Mouse (Mus musculus): ENCODE results near the gene Csrnp2.

Gene Csrnp2

DNA sequence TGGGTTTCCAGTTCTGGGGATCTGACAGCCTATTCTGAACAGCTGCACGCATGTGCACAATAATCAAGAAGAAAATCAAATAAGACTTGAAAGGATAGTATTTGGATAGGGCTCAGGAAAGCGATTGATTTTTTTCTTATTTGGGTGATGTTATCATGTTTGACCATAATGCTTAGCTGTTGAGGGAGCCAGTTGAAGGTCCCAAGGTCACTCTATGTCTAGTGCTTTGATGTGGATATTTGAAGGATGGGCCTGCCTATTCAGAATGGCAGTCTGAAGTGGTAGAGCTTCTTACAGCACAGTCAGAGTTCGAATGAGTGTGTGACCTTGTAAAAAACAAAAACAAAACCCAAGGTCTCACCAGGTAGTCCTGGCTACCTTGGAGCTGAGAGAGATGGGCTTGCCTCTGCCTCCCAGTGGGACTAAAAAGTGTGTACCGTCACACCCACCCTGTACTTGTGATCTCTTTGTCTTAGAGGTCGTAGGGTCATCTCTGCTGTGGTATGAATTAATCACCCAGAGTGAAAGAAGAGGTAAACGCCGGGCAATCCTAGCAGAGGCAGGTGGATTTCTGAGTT, 21.3 kb downstream of the Csrnp2 start:
- DNase-seq, result no peak

DNA sequence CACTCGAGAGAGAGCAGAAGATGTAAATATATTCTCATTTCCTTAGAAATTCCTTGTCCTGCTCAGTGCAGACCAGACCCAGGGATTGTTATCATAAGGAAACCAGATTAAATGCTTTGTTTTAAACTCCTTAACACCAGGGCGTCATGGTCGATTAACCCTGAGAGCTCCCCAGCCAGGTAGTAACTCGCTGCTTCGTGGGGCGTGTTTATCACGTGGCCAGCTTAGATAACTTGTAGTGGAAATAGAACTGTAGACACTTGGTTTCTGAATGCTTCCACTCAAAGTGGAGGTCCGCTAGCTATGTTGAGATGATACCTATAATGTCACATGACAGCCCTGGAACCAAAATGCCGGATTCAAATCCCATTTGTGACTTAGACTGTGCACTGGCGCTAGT, 25.3 kb downstream of the Csrnp2 start:
- DNase-seq, result no peak

DNA sequence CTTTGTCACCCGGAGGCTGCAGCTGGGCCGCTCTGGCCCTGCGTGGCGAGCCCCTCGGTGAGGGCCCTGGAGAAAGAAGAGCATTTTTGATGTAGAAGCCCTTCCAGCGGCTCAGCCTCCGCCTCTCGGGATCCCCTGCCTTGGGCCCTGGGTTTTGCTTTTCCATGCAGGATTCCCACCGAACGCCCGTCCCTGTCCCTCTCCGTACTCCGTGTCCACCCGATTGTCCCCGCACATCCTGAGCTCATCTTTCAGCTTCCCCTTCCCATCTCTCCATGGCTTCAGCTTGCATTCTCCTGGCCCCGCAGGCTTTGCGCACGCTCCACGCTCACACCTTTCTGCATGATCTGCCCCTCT, 26.1 kb downstream of the Csrnp2 start:
- DNase-seq, result no peak

DNA sequence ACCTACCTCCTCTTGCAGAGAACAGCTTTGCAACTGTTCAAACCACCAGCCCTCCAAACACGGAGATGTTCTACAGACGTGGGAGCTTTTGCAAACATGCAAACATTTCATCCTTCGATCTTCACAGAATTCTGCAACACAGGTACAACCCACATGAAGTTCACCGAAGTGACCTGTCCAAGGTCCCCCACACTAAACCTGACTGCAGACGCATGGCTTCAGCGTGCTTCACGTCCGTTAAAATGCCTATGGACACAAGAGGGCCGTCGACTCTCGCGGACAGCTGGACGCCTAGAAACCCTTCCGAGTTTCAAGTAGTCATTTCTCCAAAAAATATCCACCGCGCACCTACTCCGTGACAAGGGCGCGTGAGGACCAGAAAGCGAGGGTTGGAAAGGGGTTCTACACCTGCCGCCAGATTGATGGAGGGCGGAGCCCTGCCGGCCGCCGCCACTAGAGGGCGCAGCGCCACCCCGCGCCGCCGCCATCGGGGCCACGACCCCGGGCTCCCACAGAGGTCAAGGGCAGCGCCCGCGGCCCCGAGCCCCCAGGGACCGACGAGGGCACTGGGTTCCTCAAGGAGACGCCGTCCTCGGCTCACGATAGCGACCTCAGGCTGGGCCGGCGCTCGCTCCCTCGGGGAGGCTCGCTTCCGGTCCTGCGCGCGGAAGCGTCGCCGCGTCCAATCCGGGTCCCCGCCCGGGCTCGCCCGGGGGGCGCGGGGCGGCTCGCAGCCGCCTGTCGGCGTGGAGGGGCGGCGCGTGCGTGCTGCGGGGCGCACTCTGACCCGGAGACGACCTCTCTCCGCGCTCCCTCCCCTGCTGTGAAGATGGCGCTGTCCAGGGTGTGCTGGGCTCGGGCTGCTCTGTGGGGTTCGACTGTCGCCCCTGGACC, 26.7 kb downstream of the Csrnp2 start, which contains the start of gene Letmd1:
TSS of gene Letmd1 (plus strand) at position 729 of the 894 bp plus-strand sequence.
- peak; percentile 81 for DNase-seq

DNA sequence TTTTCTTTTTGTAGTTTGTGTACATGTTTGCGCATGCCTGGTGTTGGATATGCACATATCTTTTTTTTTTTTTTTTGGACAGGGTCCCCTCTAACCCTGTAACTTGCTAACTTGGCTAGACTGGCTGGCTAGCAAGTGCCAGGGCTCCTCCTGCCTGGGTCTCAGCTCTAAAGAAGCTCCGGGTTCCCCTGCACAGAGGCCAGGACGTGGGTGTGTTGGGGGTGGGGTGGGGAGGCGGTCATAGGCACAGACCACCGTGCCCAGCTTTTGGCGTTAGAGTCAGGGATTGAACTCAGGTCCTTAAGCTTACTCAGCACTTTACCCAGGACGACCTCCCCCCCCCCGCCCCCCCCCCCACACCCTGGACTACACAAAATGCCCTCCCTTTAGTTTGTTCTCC, 27.6 kb downstream of the Csrnp2 start:
- DNase-seq, result no peak

DNA sequence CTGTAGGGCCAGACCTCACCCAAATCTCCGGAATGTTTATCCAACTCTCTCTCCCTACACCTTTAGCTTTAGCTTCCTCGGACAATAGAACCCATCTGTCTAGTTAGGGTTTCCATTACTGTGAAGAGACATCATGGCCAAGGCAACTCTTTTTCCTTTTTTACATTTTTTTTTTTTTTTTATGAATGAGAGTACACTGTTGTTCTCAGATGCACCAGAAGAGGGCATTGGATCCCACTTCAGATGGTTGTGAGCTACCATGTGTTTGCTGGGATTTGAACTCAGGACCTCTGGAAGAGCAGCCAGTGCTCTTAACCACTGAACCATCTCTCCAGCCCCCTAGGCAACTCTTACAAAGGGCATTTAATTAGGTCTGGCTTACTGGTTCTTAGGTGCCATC, 29.9 kb downstream of the Csrnp2 start:
- no peak for DNase-seq

DNA sequence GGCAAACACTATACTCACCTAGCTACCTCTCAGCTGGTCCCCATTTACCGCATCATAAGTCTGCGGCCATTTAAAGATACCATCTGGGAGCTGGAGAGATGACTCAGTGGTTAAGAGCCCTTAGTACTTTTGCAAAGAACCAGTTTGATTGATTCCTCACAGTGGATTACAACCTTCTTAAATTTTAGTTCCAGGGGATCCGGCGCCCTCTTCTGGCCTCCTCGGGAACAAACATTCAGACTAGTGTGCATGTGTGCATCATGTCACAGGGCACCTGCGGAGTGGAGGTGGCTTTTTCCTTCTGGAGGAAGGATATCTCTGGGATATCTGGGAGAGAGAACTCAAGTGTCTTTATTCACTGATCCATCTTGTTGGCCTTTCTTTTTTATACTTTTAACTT, 31.6 kb downstream of the Csrnp2 start:
- peak; percentile 73 for DNase-seq

DNA sequence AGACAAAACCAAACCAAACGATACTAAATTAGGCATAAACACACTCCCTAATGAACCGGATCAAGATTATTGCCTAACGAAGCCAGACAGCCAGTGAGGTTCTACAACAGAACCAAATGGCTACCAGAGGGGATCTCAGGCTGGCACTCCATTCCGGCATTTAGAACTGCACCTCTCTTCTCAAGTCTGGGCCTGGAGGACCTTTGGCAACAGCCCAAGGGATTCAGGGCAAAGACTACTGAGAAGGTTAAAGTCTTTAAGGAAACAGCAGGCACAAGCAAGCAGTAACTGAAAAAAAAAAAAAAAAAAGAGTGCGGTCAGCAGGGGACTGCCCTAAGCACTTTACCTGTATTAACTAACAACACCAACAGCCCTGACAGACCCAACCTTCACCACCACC, 33.2 kb downstream of the Csrnp2 start:
- no peak for DNase-seq

DNA sequence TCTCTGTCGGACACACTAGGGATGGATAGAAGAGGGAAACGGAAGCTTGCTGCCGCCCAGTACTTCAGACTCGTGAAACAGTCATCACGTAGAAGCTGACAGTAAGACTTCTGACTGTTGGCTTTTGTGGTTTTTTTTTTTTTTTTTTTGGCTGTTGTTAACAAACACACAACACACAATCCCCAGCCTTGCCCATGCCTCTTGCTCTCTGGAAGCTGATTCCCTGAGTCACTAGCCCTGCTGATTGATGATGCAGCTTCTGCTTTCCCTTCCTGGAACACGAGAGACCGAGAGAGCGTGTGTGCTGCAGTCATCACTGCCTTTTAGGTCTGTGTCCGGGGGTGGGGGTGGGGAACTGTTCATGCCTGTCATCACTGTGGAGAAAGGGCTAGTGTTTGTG, 33.6 kb downstream of the Csrnp2 start:
- no peak for DNase-seq

DNA sequence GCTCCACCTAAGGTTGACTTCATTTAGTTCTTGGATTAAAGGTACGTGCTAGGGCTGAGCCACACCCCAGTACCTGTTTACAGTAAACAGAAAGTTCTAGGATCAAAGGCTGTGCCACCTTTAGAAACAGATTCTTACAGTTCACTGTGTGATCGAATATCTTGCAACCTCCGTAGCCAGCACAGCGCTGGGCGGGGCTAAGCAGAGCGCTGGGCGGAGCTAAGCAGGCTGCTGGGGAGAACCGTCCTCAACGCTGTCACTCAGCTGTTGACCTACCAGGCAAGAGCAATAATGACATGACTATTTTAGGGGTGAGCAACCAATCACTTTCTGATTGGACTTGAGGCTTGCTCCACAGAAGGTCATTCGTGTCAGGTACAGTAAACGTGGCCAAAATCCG, 34.3 kb downstream of the Csrnp2 start:
- DNase-seq, result no peak

DNA sequence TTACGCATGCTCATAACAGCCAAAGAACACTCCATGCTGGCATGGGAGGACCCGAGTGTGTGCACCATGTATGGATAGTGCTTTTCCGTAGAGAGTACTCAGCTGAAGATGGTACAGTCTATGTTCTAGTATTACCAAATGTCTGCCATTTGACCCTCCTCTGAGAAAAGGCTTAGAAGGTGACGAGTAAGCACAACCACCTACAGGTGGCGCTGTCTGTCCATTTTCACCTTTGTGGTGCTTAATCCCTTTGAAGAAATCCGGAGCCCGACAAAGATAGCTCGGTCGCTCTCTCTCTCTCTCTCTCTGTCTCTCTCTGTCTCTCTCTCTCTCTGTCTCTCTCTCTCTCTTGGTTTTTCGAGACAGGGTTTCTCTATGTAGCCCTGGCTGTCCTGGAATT, 37.2 kb downstream of the Csrnp2 start:
- DNase-seq, result peak; percentile 60

DNA sequence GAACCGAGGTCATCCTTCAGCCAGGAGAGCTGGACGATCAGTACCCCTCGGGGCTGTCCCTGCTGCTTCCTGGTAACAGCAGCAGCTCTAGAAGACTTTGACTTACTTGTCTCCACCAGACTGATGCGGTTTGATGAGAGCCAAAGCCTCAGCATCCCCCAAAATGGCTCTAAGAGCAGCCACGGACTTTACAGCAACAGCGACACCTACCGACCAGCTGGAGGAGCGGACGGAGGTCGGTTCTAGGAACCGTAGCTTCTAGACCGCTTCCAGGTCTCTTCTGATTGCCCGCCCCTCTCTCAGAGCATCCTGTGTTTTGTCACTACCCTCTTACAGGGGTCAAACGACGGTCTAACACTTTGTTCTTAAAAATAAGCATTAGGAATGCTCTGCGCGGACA, 37.9 kb downstream of the Csrnp2 start:
- peak; percentile 65 for DNase-seq

DNA sequence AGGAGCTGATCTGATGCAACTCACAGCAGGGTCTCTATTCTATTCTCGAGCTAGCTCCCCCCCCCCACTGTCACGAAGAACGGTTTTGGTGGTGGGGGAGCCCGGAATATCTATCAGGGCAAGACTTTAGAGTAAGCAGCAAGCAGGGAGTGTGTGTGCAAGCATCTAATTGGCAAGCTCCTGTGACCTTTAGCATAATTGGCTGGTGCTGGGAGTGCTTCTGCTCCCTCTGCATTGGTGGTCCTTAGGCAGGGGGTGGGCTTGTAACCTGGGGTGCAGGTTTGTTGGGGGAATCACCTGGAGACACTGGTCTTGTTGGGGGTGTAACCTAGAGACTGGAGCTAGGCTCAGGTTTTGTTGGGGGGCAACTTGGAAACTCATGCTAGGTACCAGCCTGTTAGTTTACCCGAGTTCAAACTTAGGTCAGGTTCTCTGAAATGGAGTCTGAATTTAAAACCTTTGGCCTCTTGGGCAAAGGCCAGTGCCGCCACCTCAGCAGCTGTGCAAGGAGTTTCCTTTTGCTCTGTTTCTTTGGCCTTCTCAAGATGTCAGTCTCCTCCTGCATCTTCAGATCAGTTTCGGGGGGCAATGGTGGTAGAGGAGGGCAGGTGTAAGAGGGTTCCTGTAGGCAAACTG, 38.8 kb downstream of the Csrnp2 start:
- no peak for DNase-seq

DNA sequence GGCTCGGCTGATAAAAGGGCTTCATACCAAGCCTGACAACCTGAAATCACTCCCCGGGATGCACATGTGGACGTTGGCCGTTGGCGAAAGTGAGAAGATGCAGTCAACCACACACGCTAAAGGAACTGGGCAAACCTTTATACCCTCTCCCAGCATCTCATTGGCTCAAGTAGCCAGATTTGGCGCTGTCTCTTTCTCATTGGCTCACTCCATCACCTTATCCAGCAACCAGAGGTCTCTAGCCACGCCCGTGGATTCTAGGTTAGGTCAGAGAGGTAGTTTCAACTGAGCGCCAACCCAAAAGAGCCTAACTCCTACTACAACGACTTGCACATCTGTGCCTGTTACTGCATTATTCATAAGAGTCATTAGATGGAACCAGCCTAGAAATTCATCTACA, 42.8 kb downstream of the Csrnp2 start:
- no peak for DNase-seq

DNA sequence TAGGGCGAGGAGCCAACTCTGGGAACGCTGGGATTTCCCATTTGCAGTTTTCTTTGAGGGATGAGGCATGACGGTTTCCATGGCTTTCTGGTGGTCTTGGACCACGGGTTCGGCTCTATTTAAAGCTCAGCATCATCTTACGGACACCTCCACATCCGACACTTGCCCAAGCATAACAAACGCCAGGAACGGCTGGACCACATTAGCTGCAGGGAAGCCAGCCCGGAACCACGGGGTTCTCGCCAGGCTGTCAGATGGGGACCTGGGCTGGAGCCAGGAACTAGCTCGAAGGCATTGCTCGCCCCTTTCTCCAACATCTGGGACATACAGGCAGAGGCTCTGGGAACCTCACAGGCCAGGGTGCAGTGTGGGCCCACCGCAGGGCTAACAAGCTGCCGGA, 44.0 kb downstream of the Csrnp2 start:
- DNase-seq, result no peak

DNA sequence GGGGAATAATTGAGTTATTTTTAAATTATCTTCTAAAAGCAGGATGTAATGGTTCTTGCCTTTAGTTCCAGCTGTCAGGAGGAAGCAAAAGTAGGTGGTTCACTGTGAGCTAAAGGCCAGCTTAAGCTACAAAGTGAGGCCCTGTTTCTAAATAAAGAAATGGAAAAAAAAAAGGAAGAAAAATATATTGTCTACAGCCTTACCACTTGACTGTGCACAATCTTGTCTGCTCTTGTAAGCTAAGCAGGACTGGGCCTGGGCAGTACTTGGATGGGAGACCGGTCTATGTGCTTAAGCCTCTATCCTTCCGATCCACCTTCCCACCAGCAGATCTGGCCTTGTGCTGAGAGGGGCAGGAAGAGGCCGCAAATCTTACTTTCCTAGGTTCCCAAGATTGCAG, 45.8 kb downstream of the Csrnp2 start:
- DNase-seq, result no peak

DNA sequence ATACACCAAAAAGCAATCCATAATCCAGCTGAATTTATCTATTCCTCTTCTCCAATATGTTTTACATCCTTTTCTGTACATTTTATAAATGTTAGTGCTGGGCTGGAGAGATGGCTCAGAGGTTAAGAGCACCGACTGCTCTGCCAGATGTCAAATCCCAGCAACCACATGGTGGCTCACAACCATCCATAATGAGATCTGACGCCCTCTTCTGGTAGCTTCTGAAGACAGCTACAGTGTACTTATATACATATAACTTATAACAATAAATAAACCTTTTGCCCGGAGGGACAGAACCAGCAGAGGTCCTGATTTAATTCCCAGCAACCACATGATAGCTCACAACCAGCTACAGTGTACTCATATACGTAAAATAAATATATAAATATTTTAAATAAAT, 46.7 kb downstream of the Csrnp2 start:
- no peak for DNase-seq

DNA sequence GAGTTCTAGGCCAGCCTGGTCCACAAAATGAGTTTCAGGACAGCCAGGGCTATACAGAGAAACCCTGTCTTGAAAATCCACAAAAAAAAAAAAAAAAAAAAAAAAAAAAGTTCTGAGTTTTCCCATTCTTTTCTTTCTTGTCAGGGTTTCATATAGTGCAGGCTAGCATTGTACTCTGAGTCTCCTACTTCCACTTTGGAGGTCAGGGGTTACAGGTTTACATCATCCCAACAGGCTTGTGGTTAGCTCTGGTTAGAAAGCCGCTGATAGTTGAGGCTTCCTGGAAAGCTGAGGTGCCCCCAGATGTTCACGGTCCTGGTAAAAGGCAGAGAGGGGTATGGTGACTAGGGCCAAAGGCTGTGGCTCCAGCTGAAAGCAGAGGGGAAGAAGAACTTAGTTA, 48.4 kb downstream of the Csrnp2 start:
- DNase-seq, result no peak

DNA sequence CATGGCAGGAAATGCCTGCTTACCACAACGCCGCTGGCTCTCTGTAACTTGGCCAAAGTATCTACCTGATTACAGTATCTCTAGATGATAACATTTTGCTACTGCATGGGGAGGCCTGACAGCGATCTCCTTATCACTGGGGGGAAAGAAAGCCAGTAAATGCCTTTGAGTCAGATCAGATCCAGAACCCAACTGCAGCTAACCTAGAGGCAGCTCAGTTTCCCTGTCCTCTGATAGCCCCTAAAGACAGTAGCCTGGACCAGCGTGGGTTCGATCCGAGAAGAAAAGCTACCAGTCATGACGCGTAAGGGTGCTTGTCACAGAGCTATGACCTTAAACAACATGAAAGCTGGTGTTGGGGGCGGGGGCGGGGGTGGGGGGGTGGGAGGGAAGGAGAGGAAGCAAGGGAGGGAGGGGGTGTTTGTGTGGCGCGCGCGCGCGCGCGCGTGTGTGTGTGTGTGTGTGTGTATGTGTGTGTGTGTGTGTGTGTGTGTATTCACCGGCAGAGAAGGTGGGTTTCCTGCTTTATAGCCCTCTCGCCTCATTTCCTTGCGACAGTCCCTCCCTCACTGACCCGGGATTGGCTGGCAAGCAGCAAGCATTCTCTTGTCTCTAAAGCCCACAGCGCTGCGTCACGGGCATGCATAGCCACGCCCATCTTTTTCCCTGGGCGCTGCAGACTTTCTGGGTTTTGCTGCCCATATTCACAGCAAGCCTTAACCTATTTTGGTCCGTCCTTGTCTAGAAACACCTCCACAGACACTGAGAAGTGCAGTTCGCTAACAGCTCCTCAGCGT, 52.0 kb downstream of the Csrnp2 start:
- DNase-seq, result peak; percentile 86

DNA sequence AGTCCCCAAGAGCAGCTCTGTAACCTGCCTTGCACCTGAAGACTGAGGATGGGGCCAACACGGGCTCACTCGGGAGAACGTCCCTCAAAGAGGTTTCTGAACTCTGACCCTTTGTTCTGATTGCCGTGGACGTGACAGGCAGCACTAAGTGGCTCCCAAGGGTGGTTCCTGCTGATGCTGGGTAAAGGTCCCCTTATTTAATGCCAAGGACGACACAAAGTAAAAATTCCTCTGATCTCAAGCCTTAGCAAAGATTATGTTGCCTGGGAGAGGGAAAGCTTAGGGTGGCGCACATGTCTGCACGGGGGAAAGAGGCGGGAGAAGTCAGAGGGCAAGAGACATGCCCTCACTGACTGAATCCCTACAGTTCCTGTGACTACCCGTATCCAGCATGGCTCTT, 58.8 kb downstream of the Csrnp2 start:
- no peak for DNase-seq

DNA sequence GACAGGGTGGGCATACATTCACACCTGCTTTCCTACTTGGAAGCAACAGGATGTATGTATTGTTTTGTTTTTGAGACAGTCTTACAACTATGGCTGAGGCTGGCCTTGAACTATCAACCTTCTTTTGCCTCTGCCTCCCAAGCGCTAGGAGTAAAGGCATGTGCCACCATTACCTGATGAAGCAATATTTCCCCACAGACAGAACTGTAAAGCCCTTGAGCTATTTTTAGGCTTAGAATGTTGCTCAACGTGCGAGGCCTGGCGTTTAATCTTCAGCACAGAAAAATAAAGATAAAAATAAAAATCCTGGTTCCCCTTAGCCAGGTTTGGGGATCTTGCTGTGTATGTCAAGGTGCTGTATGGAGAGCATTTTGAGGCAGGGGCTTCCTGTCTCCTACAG, 59.2 kb downstream of the Csrnp2 start:
- DNase-seq, result no peak

DNA sequence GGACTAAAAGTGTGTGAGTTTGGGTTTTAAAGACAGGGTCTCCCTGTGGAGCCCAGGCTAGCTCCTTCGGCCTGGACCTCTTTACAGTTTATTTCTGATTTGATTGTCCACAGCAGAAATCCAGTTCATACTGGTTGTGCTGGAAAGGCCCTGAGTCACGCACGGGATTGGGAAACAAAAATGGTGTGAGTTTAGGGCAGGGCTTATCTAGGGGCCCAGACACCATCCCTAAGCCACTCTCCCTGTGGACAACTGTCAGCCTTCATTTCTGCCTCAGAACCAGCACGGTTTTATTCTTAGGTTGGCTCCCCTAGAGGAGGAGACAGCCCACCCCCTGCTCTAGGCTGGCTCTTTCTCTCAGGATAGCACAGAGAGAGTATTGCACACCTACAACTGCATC, 62.1 kb downstream of the Csrnp2 start:
- no peak for DNase-seq

DNA sequence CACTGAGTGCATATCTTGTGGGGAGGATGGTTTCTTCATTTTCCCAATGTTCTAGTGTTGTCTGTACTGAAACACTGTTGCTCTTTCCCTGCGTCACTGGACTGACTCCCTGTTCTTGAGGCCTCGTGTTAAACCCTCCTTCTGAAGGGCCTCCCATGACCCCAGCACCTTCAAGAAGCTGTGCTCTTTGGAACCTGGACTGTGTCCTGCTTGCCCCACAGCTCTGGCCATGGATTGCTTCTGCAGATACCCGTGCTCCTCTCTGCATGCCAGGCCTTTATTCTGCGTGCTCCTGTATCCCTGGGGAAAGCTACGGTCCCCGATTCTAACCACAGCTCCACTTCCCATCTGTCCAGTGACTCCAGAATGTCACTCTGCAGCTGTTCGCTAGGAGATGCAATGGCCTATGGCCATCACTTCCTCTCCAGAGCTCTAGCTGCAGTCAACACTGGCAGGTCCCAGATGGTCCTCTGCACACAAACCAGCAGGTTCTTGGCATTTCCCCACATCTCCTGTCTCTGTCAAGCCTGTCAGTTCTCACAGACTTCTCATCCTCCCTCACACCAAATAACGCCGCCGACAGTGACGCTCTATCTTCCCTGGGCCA, 65.2 kb downstream of the Csrnp2 start:
- DNase-seq, result peak; percentile 60

All from cerebellum, adult 9-10 months (tissue).